Mouse (Mus musculus) intestine, embryonic 16.5 days (tissue): ENCODE data around the gene Cyp2c37. TPM values are rescaled to one million over a fixed set of nuclear protein-coding genes. Genes with fewer than 3 reads are reported as not detected.
"Not testable (repeated sequence)": the region's sequence is repeated elsewhere in the genome, so short reads cannot be mapped to it uniquely, and the experiment has no call there.

Source experiments
- ATAC-seq: fragments of 200-750 bp; cut with Nextera tagmentation; 2 replicates; pipeline ENCODE4 v1.8.0; 2017; ENCODE audit warnings: moderate TSS enrichment, moderate library complexity
- H3K27ac ChIP-seq: fragments of 300-500 bp; sonication (generic); 2 replicates; pipeline ENCODE4 v1.5.1; 2014; ENCODE audit warnings: mild to moderate bottlenecking, low read length
- H3K27me3 ChIP-seq: fragments of 300-500 bp; sonication (generic); replicated peaks from 2 replicates; pipeline ENCODE4 v1.6.1; 2014; ENCODE audit warnings: low read length, control low read depth, mixed read lengths; ENCODE audit not compliant: control insufficient read depth, insufficient read depth
- H3K36me3 ChIP-seq: fragments of 300-500 bp; sonication (generic); 2 replicates; pipeline ENCODE4 v1.6.1; 2014; ENCODE audit warnings: low read length, control low read depth; ENCODE audit not compliant: control insufficient read depth, insufficient read depth
- H3K4me1 ChIP-seq: fragments of 300-500 bp; sonication (generic); 2 replicates; pipeline ENCODE4 v1.6.1; 2014; ENCODE audit warnings: low read length, control low read depth, mixed read lengths; ENCODE audit not compliant: control insufficient read depth, insufficient read depth
- H3K4me2 ChIP-seq: fragments of 300-500 bp; sonication (generic); 2 replicates; pipeline ENCODE4 v1.6.1; 2014; ENCODE audit warnings: low read depth, low read length, control low read depth
- H3K4me3 ChIP-seq: fragments of 300-500 bp; sonication (generic); 2 replicates; pipeline ENCODE4 v1.5.1; 2014; ENCODE audit warnings: mild to moderate bottlenecking, low read length
- H3K9ac ChIP-seq: fragments of 300-500 bp; sonication (generic); 2 replicates; pipeline ENCODE4 v1.6.1; 2014; ENCODE audit warnings: low read depth, low read length
- H3K9me3 ChIP-seq: fragments of 300-500 bp; sonication (generic); 2 replicates; pipeline ENCODE4 v1.6.1; 2016; ENCODE audit warnings: low read length, control low read depth; ENCODE audit not compliant: control insufficient read depth
- WGBS: fragments of 180-500 bp; shearing (Covaris S2); extraction: QIAGEN DNeasy Blood & Tissue Kit; methylation state at CpG from one replicate; pipeline ENCODE4 v1.1.7; 2014; 5-methylcytosine and 5-hydroxymethylcytosine counted together
- polyA plus RNA-seq: library from polyadenylated mRNA; unstranded; fragments of >200 nt; fragmentation: Nextera tagmentation; extraction: Ambion mirVana; gene quantifications from 2 replicates; pipeline ENCODE4 v1.2.1, GENCODE M21; 2015

Gene Cyp2c37
- not detected in 2 replicates for polyA plus RNA-seq

DNA sequence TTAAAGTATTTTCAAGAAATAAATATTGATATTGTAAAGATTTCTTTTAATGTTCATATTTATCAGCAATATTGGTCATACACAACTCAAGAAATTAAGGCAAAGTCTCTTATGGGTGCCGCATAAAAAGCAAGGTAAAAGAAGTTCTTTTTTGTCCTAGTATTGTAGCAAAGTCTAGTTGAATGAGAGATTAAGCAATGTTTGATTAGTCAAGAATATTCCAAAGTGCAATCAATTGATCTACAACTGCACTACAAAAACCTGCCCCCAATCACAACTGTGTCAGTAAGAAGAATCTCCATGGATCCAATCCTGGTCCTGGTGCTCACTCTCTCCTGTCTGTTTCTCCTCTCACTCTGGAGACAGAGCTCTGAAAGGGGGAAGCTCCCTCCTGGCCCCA lies at the start of gene Cyp2c37:
Gene Cyp2c37, plus strand, starts transcription at position 285 of the 400 bp plus-strand sequence.
- not testable (repeated sequence) for H3K4me1 ChIP-seq, H3K9me3 ChIP-seq, H3K36me3 ChIP-seq, H3K27me3 ChIP-seq, H3K4me3 ChIP-seq, H3K4me2 ChIP-seq, H3K9ac ChIP-seq, H3K27ac ChIP-seq, ATAC-seq
- WGBS, result 97% methylated on average over 1 of the region's 1 CpGs

DNA sequence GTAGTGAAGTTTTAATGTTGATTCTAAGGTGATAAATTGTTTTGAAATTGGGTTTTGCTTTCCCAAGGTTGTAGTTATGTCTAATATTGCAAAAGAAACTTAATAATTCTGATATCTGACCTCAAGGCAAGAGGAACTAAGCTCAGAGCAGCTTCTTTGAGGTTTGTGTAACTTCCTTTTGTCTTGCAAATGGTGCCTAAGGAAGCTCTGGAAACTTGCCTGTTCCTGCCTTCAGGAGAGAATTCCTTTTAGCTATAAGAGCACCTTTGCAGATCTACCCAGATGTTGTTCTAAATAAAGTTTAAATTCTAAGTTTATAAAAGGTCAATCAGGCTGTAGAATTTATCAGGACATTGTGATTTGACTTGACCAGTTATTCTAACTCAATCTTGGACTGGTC lies 31.4 kb upstream of the Cyp2c37 start:
- H3K27me3 ChIP-seq, H3K27ac ChIP-seq: not testable (repeated sequence)

DNA sequence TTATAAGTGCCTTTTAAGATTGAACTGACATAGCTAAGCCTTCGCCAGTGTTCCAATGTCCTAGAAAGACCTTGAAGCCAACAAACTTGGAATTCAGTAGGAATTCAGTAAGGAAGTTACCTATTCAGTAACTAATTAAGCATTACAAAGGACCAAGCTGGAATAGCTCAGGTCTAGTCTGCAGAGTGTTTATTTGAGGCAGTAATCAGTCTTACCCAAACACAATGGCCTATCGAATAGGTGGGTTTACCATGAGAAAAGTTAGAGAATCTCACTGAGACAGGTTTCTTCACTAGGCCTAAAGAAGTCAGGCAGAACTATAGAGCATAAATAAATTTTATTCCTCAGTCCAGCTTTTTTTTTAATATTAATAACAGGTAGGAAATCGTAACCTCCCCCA lies 21.1 kb upstream of the Cyp2c37 start:
- H3K27me3 ChIP-seq, H3K9me3 ChIP-seq, H3K27ac ChIP-seq, H3K36me3 ChIP-seq, H3K4me3 ChIP-seq, ATAC-seq, H3K4me1 ChIP-seq, H3K4me2 ChIP-seq, H3K9ac ChIP-seq: not testable (repeated sequence)
- 90% methylated on average over 3 of the region's 3 CpGs for WGBS

More for the DNA sequence above, 31.4 kb upstream of the Cyp2c37 start:
- H3K4me3 ChIP-seq, ATAC-seq, H3K4me2 ChIP-seq, H3K36me3 ChIP-seq, H3K4me1 ChIP-seq, H3K9ac ChIP-seq, H3K9me3 ChIP-seq: not testable (repeated sequence)

DNA sequence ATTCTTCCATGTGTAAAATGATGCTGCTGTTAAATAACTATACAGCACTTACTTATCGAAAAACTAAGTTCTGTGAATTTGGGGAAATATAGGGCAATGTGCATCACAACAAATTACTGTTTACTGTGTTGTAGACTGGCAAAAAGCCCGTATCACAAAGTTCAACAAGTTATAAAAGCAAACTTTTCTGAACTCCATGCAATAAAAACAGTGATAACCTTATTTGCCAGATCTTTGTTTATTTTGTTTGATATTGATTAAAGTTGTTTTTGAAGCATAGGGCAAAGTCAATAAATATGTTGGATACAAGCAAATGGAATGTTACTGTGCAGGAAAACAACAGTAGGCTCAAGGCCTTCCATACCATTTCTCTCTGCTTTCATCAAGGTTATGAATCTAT lies 2.8 kb upstream of the Cyp2c37 start:
- Histone ChIP-seq H3K4me3 (no peak overlapping the region), H3K27ac (no peak overlapping the region), H3K9me3 (no peaks in the 10 kb centered on the region), H3K4me1 (no peaks in the 10 kb centered on the region), H3K9ac (no peak overlapping the region), H3K36me3 (no peaks in the 10 kb centered on the region), H3K27me3 (no peaks in the 10 kb centered on the region), H3K4me2 (no peak overlapping the region)
- ATAC-seq, result no peak
- 71% methylated on average over 2 of the region's 2 CpGs for WGBS

Other genes starting within 250 kb of the Cyp2c37 start
- 0.22 TPM in 1 of 2 replicates, not detected in the other for gene Cyp2c40, start 179.6 kb upstream of the Cyp2c37 start, polyA plus RNA-seq
- not detected in 2 replicates for gene Cyp2c69, start 105.6 kb upstream of the Cyp2c37 start, polyA plus RNA-seq
- gene Cyp2c54, start 81.4 kb downstream of the Cyp2c37 start, polyA plus RNA-seq, result not detected in 2 replicates
- not detected in 2 replicates for gene Cyp2c50, start 97.3 kb downstream of the Cyp2c37 start, polyA plus RNA-seq
- gene Cyp2c70, start 194.9 kb downstream of the Cyp2c37 start, polyA plus RNA-seq, result 6.9 and 7.8 TPM in 2 replicates